Comparison of ENCODE assay signal across 8 mouse cellular contexts in the genomic region with DNA sequence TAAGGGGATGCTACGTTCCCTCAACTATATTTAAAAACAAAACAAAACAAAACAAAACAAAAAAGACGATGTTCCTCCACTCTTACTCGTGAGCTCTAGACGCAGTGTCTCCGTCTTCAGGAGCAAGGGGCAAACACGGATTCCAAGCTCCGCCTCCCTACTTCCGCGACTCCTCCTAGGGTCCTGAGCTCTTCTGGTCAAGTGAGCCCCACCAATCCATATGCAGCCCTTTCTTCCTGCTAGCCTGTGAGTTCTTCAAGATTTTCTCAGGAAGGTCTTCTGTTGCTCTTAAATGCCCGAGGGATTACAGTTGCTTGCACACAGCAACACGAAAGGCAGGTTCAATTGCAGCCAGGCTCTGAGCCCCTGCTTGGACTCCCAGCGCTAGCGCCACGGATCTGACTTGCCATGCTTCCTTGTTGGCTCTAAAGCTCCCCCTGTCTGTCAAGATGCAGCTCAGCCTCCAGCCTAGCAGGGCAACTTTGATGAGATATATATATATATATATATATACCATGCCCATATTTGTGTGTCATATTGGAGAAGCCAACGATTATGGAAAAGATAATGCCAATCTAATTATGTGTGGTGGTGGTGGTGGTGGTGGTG. TPM values are rescaled to one million over a fixed set of nuclear protein-coding genes. Genes with fewer than 3 reads are reported as not detected.
DNase-seq lines count a peak whose midpoint lies in the region; ATAC-seq and TF ChIP-seq lines count a peak whose summit lies in the region.

No protein-coding gene starts in this region.

- TF ChIP-seq CTCF in liver, postnatal 0 days (IDR thresholded peaks at IDR 0.05; ENCODE audit: low read depth) = peak; percentile 52

- peak overlapping the region; percentile 1; the same call in 1 of the 2 replicates for H3K4me2 ChIP-seq in forebrain, embryonic 11.5 days (ENCODE audit: low read depth, low read length, severe bottlenecking)
- peak overlapping the region; percentile 65 for H3K4me2 ChIP-seq in liver, postnatal 0 days (ENCODE audit: low read depth, low read length)
- peak overlapping the region; percentile 32; the same call in 1 of the 2 replicates for H3K4me2 ChIP-seq in neural tube, embryonic 15.5 days

- TF ChIP-seq EP300 in liver, postnatal 0 days (IDR thresholded peaks at IDR 0.05; ENCODE audit: low read depth) = no peak

- H3K27me3 ChIP-seq in forebrain, embryonic 11.5 days (ENCODE audit: control insufficient read depth, insufficient read depth, low read length) = no peaks in the 10 kb centered on the region; the same call in 1 of the 2 replicates
- H3K27me3 ChIP-seq in liver, postnatal 0 days (ENCODE audit: insufficient read depth, low read length) = no peaks in the 10 kb centered on the region
- no peaks in the 10 kb centered on the region for H3K27me3 ChIP-seq in neural tube, embryonic 15.5 days (replicated peaks)

- H3K36me3 ChIP-seq in forebrain, embryonic 11.5 days (ENCODE audit: control insufficient read depth, insufficient read depth, low read length) = no peaks in the 10 kb centered on the region
- H3K36me3 ChIP-seq in liver, postnatal 0 days (replicated peaks; ENCODE audit: insufficient read depth, low read length) = no peaks in the 10 kb centered on the region
- no peaks in the 10 kb centered on the region for H3K36me3 ChIP-seq in neural tube, embryonic 15.5 days

- H3K27ac ChIP-seq in forebrain, embryonic 11.5 days (ENCODE audit: low read depth, low read length) = no peak overlapping the region
- no peak overlapping the region for H3K27ac ChIP-seq in liver, postnatal 0 days (ENCODE audit: low read depth)
- H3K27ac ChIP-seq in neural tube, embryonic 15.5 days (replicated peaks) = no peak overlapping the region

- WGBS in forebrain, embryonic 11.5 days = 28% methylated on average over 15 of the region's 15 CpGs
- WGBS in liver, postnatal 0 days (ENCODE audit: insufficient replicate concordance) = 14% methylated on average over 15 of the region's 15 CpGs
- 26% methylated on average over 15 of the region's 15 CpGs for WGBS in neural tube, embryonic 15.5 days

- peak; percentile 34 to 41 for DNase-seq in B cell, adult 2 months
- DNase-seq in ES-CJ7 (ENCODE audit: low read depth, low spot score) = peak; percentile 70
- DNase-seq in forebrain, embryonic 11.5 days (ENCODE audit: low spot score) = no peak
- peak; percentile 19 for DNase-seq in liver, postnatal 0 days
- DNase-seq in layer of hippocampus, postnatal 36 days = no peak

- no peak overlapping the region for H3K9ac ChIP-seq in forebrain, embryonic 11.5 days (ENCODE audit: low read length)
- H3K9ac ChIP-seq in liver, postnatal 0 days (replicated peaks) = no peak overlapping the region
- H3K9ac ChIP-seq in neural tube, embryonic 15.5 days (replicated peaks) = no peak overlapping the region

- H3K4me3 ChIP-seq in forebrain, embryonic 11.5 days (ENCODE audit: low read depth, low read length) = peak overlapping the region; percentile 0; the same call in 1 of the 2 replicates
- H3K4me3 ChIP-seq in liver, postnatal 0 days (ENCODE audit: low read depth, low read length) = peak overlapping the region; percentile 11; the same call in 1 of the 2 replicates
- no peak overlapping the region for H3K4me3 ChIP-seq in neural tube, embryonic 15.5 days (replicated peaks)

- H3K4me1 ChIP-seq in forebrain, embryonic 11.5 days (replicated peaks; ENCODE audit: control insufficient read depth, insufficient read depth, low read length) = no peaks in the 10 kb centered on the region; the same call in 1 of the 2 replicates
- H3K4me1 ChIP-seq in liver, postnatal 0 days (ENCODE audit: insufficient read depth) = peaks cover 5% of the 10 kb centered on the region; the same call in 1 of the 2 replicates
- no peaks in the 10 kb centered on the region for H3K4me1 ChIP-seq in neural tube, embryonic 15.5 days

- H3K9me3 ChIP-seq in forebrain, embryonic 11.5 days (ENCODE audit: control insufficient read depth, low read length) = no peaks in the 10 kb centered on the region
- no peaks in the 10 kb centered on the region for H3K9me3 ChIP-seq in liver, postnatal 0 days (ENCODE audit: low read length)
- H3K9me3 ChIP-seq in neural tube, embryonic 15.5 days (replicated peaks) = no peaks in the 10 kb centered on the region

- ATAC-seq in forebrain, embryonic 11.5 days (replicated peaks; ENCODE audit: low FRiP score) = no peak
- ATAC-seq in inflammation-experienced regulatory T-cells, adult 6 months = peak; percentile 41
- no peak for ATAC-seq in liver, postnatal 0 days
- no peak for ATAC-seq in neural tube, embryonic 15.5 days (ENCODE audit: low FRiP score)
- no peak for ATAC-seq in frontal cortex, adult (ENCODE audit: low TSS enrichment)

RNA-seq across cellular contexts. Expression of a gene that starts 55.2 kb away (rescaled TPM):
- 0.13 TPM in 1 of 2 replicates, not detected in the other for polyA plus RNA-seq in forebrain, embryonic 11.5 days (2014; fragmentation: Nextera tagmentation; extraction: Ambion mirVana)
- polyA plus RNA-seq in inflammation-experienced regulatory T-cells, adult 6 months (2017; shearing (Covaris generic)) = under 1 TPM in 1 of 3 experiments, not detected in 2; 0.34 TPM
- polyA plus RNA-seq in liver, postnatal 0 days (2015; fragmentation: Nextera tagmentation; extraction: Ambion mirVana) = 0.09 and 0.13 TPM in 2 replicates
- 3.7 and 4.7 TPM in 2 replicates for polyA plus RNA-seq in neural tube, embryonic 15.5 days (2015; fragmentation: Nextera tagmentation; extraction: Ambion mirVana)
- total RNA-seq in layer of hippocampus, postnatal 36 days (2021) = 1 to 10 TPM; 1.3 to 1.6 TPM

Comparison
In these comparisons a context has a peak if more than half of its experiments do, and no peak if none do; other contexts are left out.
1. DNase-seq: peak in B cell, adult 2 months (2 of 2), ES-CJ7 (single experiment) and liver, postnatal 0 days (single experiment); none in forebrain, embryonic 11.5 days (single experiment) and layer of hippocampus, postnatal 36 days (0 of 2).
2. H3K4me2 ChIP-seq: peak in every context shown above with its lines; median percentile 65 in liver, postnatal 0 days; 32 in neural tube, embryonic 15.5 days; 1 in forebrain, embryonic 11.5 days.